Mouse (Mus musculus): Measurements from ENCODE around the gene Zbtb26.

Gene Zbtb26

GRCm38 (mm10) chr2:37442611-37443591, at the start of gene Zbtb26, which contains the start of the genes Zbtb6 and Rabgap1:
TSS of gene Zbtb26 (minus strand) at chr2:37443135.
TSS of gene Zbtb6 (minus strand) at chr2:37443171.
TSS of gene Rabgap1 (plus strand) at chr2:37443279.
- DNase-seq = peak; percentile 94

GRCm38 (mm10) chr2:37488956-37489355, 46.0 kb upstream of the Zbtb26 start:
- no peak for DNase-seq

GRCm38 (mm10) chr2:37486408-37486807, 43.5 kb upstream of the Zbtb26 start:
- no peak for DNase-seq

GRCm38 (mm10) chr2:37485370-37485769, 42.4 kb upstream of the Zbtb26 start:
- DNase-seq = no peak

GRCm38 (mm10) chr2:37484165-37484564, 41.2 kb upstream of the Zbtb26 start:
- DNase-seq = no peak

- no peak for DNase-seq
Observed at GRCm38 (mm10) chr2:37480039-37480438, 37.1 kb upstream of the Zbtb26 start.

- DNase-seq = no peak
Observed at GRCm38 (mm10) chr2:37479559-37479958, 36.6 kb upstream of the Zbtb26 start.

GRCm38 (mm10) chr2:37466266-37466665, 23.3 kb upstream of the Zbtb26 start:
- no peak for DNase-seq

- no peak for DNase-seq
Observed at GRCm38 (mm10) chr2:37460707-37461106, 17.8 kb upstream of the Zbtb26 start.

GRCm38 (mm10) chr2:37452376-37452760, 9.4 kb upstream of the Zbtb26 start:
- DNase-seq = no peak

GRCm38 (mm10) chr2:37451667-37452375, 8.9 kb upstream of the Zbtb26 start:
- peak; percentile 94 for DNase-seq

- no peak for DNase-seq
Observed at GRCm38 (mm10) chr2:37431609-37432008, 11.3 kb downstream of the Zbtb26 start.

- DNase-seq = peak; percentile 87
Observed at GRCm38 (mm10) chr2:37430593-37431464, 12.1 kb downstream of the Zbtb26 start.

GRCm38 (mm10) chr2:37423671-37424070, 19.3 kb downstream of the Zbtb26 start:
- peak; percentile 26 for DNase-seq

GRCm38 (mm10) chr2:37422306-37423304, 20.3 kb downstream of the Zbtb26 start, which contains the start of gene Rc3h2:
TSS of gene Rc3h2 (minus strand) at chr2:37422903.
- DNase-seq = peak; percentile 98

- no peak for DNase-seq
Observed at GRCm38 (mm10) chr2:37421903-37422302, 21.0 kb downstream of the Zbtb26 start.

GRCm38 (mm10) chr2:37395539-37395938, 47.4 kb downstream of the Zbtb26 start:
- no peak for DNase-seq

GRCm38 (mm10) chr2:37382921-37383320, 60.0 kb downstream of the Zbtb26 start:
- no peak for DNase-seq

All from cerebellum, adult 11-12 months (tissue).